Mouse (Mus musculus): ENCODE results near the gene Adk.

DNA sequence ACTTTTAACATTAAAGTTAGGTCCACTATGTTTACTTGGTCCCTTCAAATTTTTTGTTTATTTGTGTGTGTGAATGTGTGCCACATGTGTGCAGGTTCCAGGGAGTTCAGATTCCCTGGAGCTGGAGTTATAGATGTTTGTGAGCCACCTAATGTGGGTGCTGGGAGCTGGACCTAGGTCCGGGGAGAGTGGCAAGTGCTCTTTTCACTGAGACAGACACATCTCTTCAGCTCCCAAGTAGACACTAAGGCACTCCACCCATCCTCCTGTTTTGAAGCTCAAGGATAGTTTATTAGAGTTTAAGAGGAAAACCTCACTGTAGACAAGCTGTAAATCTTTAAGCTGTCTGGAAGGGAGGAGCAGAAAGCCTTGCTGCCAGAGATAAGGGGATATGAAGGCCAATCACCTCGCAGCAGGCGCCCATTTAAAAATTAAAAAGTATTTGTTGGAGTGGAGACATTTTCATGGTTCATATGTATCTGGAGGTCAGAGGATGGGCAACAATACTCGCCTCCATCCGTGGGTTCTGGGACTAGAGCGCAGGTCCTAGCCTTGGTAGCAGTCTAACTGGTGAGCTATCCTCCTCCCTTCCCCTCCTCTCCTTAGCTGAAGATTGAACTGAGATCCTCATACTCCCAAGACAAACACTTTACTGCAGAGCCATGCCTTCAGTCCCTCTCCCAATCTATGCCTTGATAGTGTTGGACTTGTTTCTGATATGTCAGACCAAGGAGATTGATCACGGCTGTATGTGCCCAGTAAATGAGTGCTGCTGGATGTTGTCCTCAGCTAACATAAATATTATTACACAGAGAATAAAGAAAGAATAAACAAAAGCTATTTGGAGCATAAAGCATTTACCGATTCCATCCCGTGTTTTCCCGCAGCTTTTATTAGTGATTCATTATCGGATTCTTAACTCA lies 22.3 kb downstream of the Adk start:
- TF ChIP-seq CTCF (IDR thresholded peaks at IDR 0.05; ENCODE audit: extremely low read depth, insufficient read depth, insufficient read length, insufficient replicate concordance) = no peak
- TF ChIP-seq POLR2A (IDR thresholded peaks at IDR 0.05; ENCODE audit: low read depth, low read length) = no peak

Measured in spleen, adult 2 months (tissue).